Mouse (Mus musculus) MEL (cell line): ENCODE data around the gene Gm40193.

ENCODE experiments used
- CHD2 ChIP-seq: IDR thresholded peaks from 2 replicates; pipeline ENCODE4 v1.6.1; 2011; ENCODE audit warnings: low read length, improper control_type of control experiment
- CTCF ChIP-seq, 3 experiments: IDR thresholded peaks in 2 of 3; conservative IDR thresholded peaks in 1 of 3; 2 replicates each; pipeline ENCODE4 v1.5.1; 2011 to 2012; ENCODE audit warnings: low read length in 3 of 3, low read depth in 2 of 3, mild to moderate bottlenecking in 2 of 3, improper control_type of control experiment in 1 of 3, inconsistent platforms in 1 of 3, mixed read lengths in 1 of 3, moderate library complexity in 1 of 3; ENCODE audit not compliant: control insufficient read depth in 1 of 3, insufficient read depth in 1 of 3, poor library complexity in 1 of 3, severe bottlenecking in 1 of 3
- EP300 ChIP-seq, 2 experiments: IDR thresholded peaks; 2 replicates each; pipeline ENCODE4 v1.6.1; 2011; ENCODE audit warnings: improper control_type of control experiment in 2 of 2, low read length in 2 of 2, low read depth in 1 of 2, mild to moderate bottlenecking in 1 of 2
- MAX ChIP-seq: IDR thresholded peaks from 2 replicates; pipeline ENCODE4 v1.6.1; 2011; ENCODE audit warnings: low read length, improper control_type of control experiment
- POLR2A ChIP-seq, 2 experiments: IDR thresholded peaks; 2 replicates each; pipeline ENCODE4 v1.6.1; 2011 to 2012; ENCODE audit warnings: low read length in 2 of 2, mild to moderate bottlenecking in 2 of 2, control low read depth in 1 of 2, improper control_type of control experiment in 1 of 2, low read depth in 1 of 2, moderate library complexity in 1 of 2; ENCODE audit not compliant: control insufficient read depth in 1 of 2, insufficient read depth in 1 of 2, poor library complexity in 1 of 2
- RAD21 ChIP-seq: IDR thresholded peaks from 2 replicates; pipeline ENCODE4 v1.6.1; 2011; ENCODE audit warnings: mild to moderate bottlenecking, low read depth, low read length, improper control_type of control experiment
- UBTF ChIP-seq: IDR thresholded peaks from 2 replicates; pipeline ENCODE4 v1.6.1; 2012; ENCODE audit warnings: low read depth, mild to moderate bottlenecking, inconsistent platforms, low read length, improper control_type of control experiment, moderate library complexity, borderline replicate concordance; ENCODE audit not compliant: insufficient read depth
- ZNF384 ChIP-seq: IDR thresholded peaks from 2 replicates; pipeline ENCODE4 v1.6.1; 2012; ENCODE audit warnings: low read depth, mild to moderate bottlenecking, inconsistent platforms, low read length, improper control_type of control experiment

GRCm38 (mm10) chr11:70524782-70525181, 8.0 kb downstream of the Gm40193 start:
- no peak for TF ChIP-seq EP300 (IDR thresholded peaks at IDR 0.05; ENCODE audit: low read depth in 1 of 2, low read length in 2 of 2)
- no peak for TF ChIP-seq MAX
- no peak for TF ChIP-seq RAD21
- TF ChIP-seq CTCF (IDR thresholded peaks at IDR 0.05 in 2 of 3, conservative IDR thresholded peaks at IDR 0.05 in 1 of 3; ENCODE audit: control insufficient read depth in 1 of 3, insufficient read depth in 1 of 3, low read depth in 2 of 3, low read length in 3 of 3, poor library complexity in 1 of 3, severe bottlenecking in 1 of 3), result no peak
- TF ChIP-seq POLR2A (IDR thresholded peaks at IDR 0.05; ENCODE audit: control insufficient read depth in 1 of 2, insufficient read depth in 1 of 2, low read depth in 1 of 2, low read length in 2 of 2, poor library complexity in 1 of 2), result no peak
- TF ChIP-seq ZNF384, result no peak
- TF ChIP-seq UBTF, result no peak
- no peak for TF ChIP-seq CHD2
